Mouse (Mus musculus): ENCODE measurements around the gene Galnt9. TPM values are rescaled to one million over a fixed set of nuclear protein-coding genes. Genes with fewer than 3 reads are reported as not detected.

The Galnt9 gene
- total RNA-seq, 2 experiments from 2014 or later: not detected

DNA sequence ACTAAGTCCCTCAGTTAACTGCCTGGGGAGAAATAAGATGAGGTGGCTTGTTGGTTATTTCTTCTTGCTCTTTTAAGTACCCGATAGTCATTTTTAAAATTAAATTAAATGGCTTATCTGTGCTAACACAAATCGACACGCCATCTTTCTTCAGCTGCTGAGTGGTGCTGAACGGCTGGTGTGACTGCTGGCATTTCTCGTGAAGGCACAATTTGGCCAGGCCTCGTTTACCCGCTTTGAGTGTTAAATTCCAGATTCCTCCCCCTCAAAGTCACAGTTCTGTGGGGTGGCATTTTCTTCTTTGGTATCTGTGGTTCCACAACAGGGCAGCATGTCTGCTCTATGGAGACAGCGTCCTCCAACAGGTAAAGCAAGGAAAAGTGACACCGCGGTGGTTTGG lies 83.2 kb downstream of the Galnt9 start:
- no peak for DNase-seq (ENCODE audit: low spot score)

DNA sequence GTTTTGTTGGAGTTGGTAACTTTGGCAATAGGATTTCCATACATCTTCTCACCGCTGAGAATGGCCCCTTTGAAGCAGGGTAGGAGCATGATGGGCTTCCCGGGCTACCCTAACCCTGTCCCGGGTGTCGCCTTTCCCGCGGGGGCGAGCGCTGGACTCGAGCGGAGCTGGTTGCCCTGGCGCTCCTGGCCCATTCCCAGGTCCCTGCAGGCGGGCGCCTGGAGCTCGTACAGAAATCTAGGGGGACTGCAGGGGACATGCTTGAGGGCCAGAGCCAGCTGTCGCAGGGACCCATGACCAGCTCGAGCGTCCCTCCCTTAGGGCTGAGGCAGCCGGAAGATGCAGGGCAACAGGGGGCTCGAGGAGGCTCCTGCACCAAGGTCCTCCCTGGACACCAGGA lies 84.0 kb downstream of the Galnt9 start:
- no peak for DNase-seq (ENCODE audit: low spot score)

DNA sequence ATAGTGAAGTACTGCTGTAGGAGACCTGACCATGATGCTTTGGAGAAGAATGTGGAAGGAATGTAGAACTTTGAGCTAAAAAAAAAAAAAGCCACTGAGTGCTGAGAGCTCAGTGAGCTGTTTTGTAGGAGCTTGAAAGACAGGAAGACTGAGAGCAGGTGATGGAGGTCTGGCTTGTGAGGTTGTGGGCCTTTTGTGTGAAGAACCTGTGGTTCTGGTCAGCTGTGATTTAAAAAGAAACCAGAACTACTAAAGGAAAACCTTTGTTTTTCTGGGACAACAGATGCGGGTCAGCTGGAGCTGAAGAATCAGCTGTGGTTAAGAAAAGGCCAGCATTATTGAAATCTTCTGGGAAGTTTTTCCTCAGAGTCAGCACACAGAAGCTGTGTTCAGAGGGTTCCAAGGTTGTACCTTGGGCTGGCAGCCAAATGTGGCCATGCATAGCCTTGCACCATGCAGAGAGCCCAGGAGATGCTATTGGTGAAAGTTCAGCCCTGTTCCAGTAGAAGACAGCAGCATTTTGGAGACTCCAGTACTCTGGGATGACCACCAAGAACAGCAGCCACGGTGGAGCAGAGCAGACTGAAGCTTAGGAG lies 85.5 kb downstream of the Galnt9 start:
- DNase-seq (ENCODE audit: low spot score): no peak

DNA sequence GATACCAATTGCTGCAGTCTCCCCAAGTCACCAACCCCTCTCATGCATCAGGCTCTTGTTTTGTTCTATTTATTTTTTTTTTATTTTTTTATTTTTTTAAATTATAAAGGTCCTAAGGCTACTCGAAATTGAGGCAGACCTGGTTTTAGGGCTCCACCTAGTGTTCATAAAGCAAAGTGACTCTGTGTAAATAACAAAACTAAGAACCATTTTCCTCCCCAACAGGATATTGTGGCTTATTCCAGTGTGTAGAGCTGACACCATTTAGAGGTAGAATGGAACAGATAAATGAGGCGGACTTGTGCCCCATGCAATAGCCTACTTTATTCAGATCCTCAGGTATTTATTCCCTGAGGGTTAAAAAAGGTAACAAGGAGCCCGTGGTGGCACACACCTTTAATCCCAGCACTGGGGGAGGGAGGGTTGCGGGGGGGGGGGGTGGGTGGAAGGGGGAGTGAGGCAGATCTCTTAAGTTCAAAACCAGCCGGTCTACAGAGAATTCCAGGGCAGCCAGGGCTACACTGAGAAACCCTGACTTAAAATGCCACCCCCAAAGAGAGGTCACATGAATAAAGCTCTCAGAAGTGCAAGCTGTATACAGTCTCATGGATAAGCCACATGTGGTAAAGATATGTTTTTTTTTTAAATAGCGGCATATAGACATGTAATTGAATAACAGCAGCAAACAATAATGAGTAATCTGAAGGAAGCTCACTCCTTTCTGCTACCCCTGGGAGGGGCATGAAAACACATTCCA lies 92.0 kb downstream of the Galnt9 start:
- no peak for DNase-seq (ENCODE audit: low spot score)

DNA sequence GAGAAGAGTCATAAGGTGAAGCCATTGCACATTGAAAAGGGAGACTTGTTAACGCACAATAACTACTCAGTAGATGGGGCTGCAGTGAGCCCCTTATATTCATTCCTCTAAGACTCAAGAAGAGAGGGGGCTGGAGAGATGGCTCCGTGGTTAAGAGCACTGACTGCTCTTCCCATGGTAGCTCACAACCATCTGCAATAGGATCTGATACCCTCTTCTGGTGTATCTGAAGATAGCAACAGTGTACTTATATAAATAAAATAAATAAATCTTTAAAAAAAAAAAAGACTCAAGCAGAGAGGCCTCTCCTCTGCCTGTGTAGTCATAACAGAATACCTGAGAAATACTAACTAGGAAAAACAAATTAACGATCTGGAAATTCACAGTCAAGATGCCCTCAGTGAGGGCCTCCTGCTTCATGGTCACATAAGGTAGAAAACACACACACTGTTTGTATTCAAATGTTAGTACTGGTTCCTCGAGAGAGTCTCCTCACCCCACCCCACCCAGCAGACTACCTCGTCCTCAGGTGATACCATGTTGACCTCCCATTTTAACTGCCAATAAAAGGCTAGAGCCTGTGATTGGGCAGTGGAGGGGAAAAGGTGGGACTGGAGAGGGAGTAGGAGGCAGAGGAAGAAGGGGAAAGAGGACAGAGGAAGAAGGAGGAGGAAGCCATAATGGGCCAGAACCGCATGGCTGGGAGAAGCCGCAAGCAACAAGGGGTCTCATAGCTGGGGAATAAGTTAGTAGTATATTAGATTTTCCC lies 94.3 kb downstream of the Galnt9 start:
- no peak for DNase-seq (ENCODE audit: low spot score)

DNA sequence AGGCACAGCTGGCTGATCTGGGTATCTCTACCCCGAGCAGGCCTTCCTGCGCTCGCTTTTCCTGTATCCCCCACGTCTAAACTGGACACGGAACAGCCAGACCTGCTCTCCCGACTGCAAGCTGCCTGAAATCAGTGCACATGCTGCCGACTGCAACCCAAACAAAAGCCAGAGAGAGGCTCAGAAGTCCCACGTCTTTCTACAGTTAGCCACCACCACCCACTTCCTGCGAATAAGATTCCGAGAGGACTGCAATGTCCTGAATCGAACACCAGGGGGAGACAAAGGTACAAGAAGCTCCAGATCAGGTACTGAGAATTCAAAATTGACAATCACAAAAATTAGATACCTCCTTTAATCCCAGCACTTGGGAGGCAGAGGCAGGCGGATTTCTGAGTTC lies 95.3 kb downstream of the Galnt9 start:
- DNase-seq (ENCODE audit: low spot score): peak; percentile 68

DNA sequence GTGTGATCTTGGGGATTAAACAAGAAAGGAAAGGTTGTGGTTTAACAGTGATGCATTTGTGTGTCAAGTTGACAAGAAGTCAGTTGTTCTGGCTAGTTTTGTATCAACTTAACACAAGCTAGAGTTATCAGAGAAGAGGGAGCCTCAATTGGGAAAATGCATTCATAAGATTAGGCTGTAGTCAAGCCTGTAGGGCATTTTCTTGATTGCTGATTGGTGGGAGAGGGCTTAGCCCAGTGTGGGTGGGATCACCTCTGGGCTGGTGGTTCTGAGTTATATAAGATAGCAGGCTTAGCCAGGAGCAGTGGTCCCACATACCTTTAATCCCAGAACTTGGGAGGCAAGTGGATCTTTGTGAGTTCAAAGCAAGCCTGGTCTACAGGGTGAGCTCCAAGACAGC lies 102.2 kb downstream of the Galnt9 start:
- no peak for DNase-seq (ENCODE audit: low spot score)

DNA sequence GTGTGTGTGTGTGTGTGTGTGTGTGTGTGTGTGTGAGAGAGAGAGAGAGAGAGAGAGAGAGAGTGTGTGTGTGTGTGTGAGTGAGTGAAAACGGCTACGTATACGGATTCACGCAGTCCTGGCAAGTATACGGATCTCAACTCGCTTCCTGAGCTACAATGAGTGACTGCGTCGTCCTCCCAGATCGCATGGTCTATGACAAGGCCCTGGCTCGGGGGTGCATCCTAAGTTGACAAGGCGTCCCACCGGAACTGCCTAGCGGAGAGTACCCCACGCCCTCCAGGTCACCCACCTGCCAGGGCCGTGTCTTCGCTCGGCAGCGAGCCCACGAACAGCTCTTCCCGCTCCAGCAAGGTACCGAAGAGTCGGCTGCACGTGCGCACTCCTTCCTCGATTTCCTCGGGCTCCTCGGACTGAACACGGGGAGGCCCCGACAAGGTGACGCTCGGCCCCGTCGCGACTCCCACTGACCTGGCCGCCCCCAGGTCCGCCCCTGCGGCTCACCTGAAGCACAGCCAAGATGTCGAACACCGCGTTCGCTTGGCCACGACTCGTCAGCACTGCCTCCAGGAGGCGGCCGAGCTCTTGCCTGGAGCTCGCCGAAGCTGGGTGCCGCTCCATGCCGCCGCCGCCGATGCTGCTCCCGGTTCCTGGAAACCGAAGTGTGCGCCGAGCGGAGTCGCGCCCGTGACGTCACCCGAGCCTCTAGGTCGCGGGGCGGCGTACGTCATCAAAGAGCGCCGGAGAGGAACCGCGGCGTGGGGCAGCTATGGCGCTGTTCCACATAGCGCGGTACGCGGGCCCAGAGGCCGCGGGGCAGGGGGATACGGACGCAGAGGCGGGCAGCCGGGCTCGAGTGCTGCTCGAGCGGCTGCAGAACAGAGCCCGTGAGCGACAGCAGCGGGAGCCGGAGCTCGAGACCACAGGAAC lies 108.8 kb downstream of the Galnt9 start, which contains the start of the genes Noc4l and Ddx51:
Gene Noc4l (minus strand): TSS at position 699 of the 930 bp plus-strand sequence.
Gene Ddx51 (plus strand): TSS at position 733 of the 930 bp plus-strand sequence.
- peak; percentile 93 for DNase-seq (ENCODE audit: low spot score)

DNA sequence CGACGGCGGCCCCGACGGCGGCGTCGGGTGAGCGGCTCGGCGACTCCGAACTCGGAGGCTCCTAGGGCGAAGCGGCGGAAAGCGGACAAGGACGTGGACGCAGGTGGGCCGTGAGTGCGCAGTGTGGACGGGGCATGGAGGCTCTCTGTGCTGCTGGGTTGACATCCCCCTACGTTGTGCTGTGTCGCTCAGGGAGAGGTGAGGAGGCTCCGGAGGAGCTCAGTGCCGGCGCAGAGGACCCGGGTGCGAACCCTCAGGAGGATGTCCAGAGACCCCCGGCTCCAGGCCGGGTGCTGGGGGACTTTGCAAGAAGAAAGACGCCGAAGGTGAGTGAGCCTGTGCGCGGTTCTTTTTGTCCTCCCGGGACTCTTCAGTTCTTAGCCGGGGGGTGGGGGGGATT lies 109.5 kb downstream of the Galnt9 start:
- no peak for DNase-seq (ENCODE audit: low spot score)

DNA sequence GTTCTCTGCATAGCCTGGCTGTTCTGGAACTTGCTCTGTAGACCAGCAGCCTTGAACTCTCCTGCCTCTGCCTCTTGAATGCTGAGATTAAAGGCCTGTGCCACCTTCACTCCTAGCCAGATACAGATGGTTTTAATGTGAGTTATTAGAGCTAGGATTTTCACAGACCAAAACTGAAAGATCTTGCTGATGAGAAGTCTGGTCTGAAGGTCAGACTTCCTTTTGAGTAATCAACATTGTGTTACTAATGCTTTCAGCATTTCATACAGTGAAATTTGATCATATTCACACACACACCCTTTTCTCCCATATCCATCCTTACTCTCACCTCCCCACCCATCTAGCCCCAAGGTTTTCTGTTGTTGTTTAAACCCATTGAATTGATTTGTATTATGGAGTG lies 115.5 kb downstream of the Galnt9 start:
- DNase-seq (ENCODE audit: low spot score): no peak

DNA sequence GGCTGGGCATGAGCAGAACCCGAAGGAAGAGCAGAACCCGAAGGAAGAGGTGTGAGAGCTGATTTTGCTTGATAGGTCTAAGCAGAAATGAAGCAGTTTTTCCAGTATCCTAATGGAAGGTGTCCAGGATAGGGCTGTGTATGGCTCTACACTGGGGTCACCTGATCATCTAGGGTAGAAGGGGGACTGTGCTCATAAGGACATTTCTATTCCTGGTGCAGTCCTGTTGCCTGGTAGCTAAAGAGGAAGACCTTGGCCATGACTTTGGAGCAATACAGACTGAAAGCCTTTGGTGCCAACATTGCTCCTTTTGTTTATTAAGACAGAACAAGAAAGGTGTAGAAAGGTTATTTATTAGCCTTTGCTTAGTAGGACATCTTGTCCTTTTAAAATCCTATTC lies 119.9 kb downstream of the Galnt9 start:
- DNase-seq (ENCODE audit: low spot score): no peak

DNA sequence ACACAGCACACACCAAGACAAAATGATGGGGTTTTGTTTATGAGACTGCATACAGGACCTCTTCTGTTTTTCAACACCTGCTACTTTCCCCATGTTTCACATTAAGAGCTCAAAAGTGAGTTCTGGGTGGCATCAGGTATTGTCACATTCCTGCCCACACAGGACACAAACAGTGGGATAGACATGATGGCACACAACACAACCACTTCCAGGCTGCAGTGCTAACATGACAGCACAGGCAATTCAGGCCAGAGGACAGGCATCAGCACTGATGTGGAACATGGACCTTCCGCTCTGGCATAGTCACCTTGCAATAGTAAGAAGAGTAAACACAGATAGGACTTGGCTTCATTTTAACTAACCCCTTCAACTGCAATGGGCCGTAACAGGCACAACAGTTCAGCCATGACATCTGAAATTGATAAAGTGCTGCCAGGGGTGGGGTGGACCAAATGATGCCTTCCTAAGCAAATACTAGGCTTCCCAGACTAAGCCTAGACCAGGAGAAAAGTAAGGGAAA lies 120.7 kb downstream of the Galnt9 start:
- no peak for DNase-seq (ENCODE audit: low spot score)

DNA sequence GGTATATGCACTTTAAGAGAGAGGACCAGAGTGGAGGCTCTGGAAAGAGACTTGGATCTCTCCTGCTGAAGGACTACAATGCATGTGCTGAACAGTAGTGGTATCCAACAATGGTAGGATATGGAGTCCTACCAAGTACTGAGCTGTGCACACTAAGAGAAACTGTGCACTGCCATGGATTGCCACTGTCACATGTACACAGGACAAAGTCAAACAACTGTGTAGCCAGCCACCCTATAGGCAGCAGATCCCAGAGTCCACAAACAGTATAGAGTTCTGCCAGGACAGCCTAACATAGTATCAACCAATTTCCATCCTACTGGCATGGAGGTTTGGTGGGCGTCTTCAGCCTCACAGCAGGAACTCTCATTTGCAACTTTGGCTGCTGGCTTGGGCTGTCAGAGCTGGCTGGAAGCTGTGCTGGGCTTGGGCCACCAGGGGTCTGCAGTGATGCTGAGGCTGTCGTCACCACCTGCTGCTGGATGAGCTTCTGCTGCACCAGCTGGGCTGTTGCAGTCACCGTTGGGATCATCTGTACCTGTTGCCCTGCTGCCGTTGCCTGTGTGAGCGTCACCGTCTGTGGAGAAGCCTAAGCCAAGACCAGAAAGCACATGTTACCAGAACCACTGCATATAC lies 121.4 kb downstream of the Galnt9 start:
- DNase-seq (ENCODE audit: low spot score): no peak

Small RNA genes lying within 50 kb of the gene (microRNA-seq; reads per million reads assigned to microRNA genes)
- not detected for gene Mir7026

Other genes starting within 250 kb of the Galnt9 start
- not detected for gene P2rx2, start 201.1 kb upstream of the Galnt9 start, total RNA-seq (2021)
- not detected for gene Lrcol1, start 199.6 kb upstream of the Galnt9 start, total RNA-seq (2021)
- gene Fbrsl1, start 95.9 kb upstream of the Galnt9 start, total RNA-seq (2021): 10 to 100 TPM; 32.9 to 33.2 TPM
- gene Noc4l, start 109.1 kb downstream of the Galnt9 start, total RNA-seq (2021): 10 to 100 TPM; 14.1 to 15.4 TPM
- 1 to 10 TPM; 6.0 to 8.5 TPM for gene Ddx51, start 109.1 kb downstream of the Galnt9 start, total RNA-seq (2021)
- 10 to 100 TPM; 21.2 to 24.9 TPM for gene Ep400, start 226.4 kb downstream of the Galnt9 start, total RNA-seq (2021)
- 10 to 100 TPM; 10.7 to 11.4 TPM for gene Pus1, start 236.3 kb downstream of the Galnt9 start, total RNA-seq (2021)